Mouse (Mus musculus): ENCODE measurements around the gene Adam1a. TPM values are rescaled to one million over a fixed set of nuclear protein-coding genes. Genes with fewer than 3 reads are reported as not detected.

The Adam1a gene
- total and polyA plus RNA-seq, 2 experiments from 2014 or later: 2.4 to 17.0 TPM

- no peaks in the 10 kb centered on the region for H3K4me1 ChIP-seq (ENCODE audit: insufficient read depth, low read length)
- no peak overlapping the region for H3K4me3 ChIP-seq (ENCODE audit: low read depth, low read length)
- no peak overlapping the region for H3K27ac ChIP-seq (ENCODE audit: low read depth, low read length)
- no peak for ATAC-seq (ENCODE audit: low FRiP score)
- no peak for DNase-seq (ENCODE audit: low spot score)
- no peaks in the 10 kb centered on the region for H3K27me3 ChIP-seq (ENCODE audit: insufficient read depth, low read length)
- H3K9me3 ChIP-seq (ENCODE audit: low read length): no peaks in the 10 kb centered on the region
- no peaks in the 10 kb centered on the region for H3K36me3 ChIP-seq (ENCODE audit: insufficient read depth, low read length)
- no peak for TF ChIP-seq CTCF (IDR thresholded peaks at IDR 0.05)
- no peak overlapping the region for H3K9ac ChIP-seq (replicated peaks; ENCODE audit: low read length, poor library complexity, severe bottlenecking)
- H3K4me2 ChIP-seq (ENCODE audit: low read depth, low read length, poor library complexity, severe bottlenecking): no peak overlapping the region
- 80% methylated on average over 8 of the region's 8 CpGs for WGBS
Observed at GRCm38 (mm10) chr5:121493305-121493704, 52.0 kb downstream of the Adam1a start.

- no peak for DNase-seq (ENCODE audit: low spot score)
- H3K4me1 ChIP-seq (ENCODE audit: insufficient read depth, low read length): no peaks in the 10 kb centered on the region
- H3K9me3 ChIP-seq (ENCODE audit: low read length): no peaks in the 10 kb centered on the region
- no peak overlapping the region for H3K27ac ChIP-seq (ENCODE audit: low read depth, low read length)
- no peak for TF ChIP-seq CTCF (IDR thresholded peaks at IDR 0.05)
- WGBS: 83% methylated on average over 5 of the region's 5 CpGs
- no peak overlapping the region for H3K4me3 ChIP-seq (ENCODE audit: low read depth, low read length)
- no peak overlapping the region for H3K4me2 ChIP-seq (ENCODE audit: low read depth, low read length, poor library complexity, severe bottlenecking)
- no peak for ATAC-seq (ENCODE audit: low FRiP score)
- no peaks in the 10 kb centered on the region for H3K36me3 ChIP-seq (ENCODE audit: insufficient read depth, low read length)
- no peaks in the 10 kb centered on the region for H3K27me3 ChIP-seq (ENCODE audit: insufficient read depth, low read length)
- no peak overlapping the region for H3K9ac ChIP-seq (replicated peaks; ENCODE audit: low read length, poor library complexity, severe bottlenecking)
Observed at GRCm38 (mm10) chr5:121484801-121485200, 60.5 kb downstream of the Adam1a start.

DNA sequence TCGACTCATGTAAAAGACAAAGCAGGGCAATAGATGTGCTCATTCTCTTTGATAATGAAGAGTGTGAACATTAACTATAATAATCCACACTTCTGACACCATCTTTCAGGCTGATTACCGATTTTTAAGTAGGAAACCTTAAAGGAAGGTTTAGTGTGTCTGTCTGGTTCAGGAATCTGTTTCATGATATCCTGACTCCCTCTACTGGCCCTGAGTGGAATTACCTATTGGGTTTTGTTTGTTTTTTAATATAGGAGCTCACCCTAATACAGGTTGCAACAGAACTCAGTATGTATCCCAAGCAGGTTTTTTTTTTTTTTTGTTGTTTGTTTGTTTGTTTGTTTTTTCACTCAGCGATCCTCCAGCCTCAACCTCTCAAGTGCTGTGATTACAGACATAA is 67.6 kb downstream of the Adam1a start:
- H3K4me2 ChIP-seq (ENCODE audit: low read depth, low read length, poor library complexity, severe bottlenecking): no peak overlapping the region
- no peak overlapping the region for H3K4me3 ChIP-seq (ENCODE audit: low read depth, low read length)
- peak; percentile 86 for DNase-seq (ENCODE audit: low spot score)
- H3K27me3 ChIP-seq (ENCODE audit: insufficient read depth, low read length): no peaks in the 10 kb centered on the region
- 33% methylated on average over 3 of the region's 3 CpGs for WGBS
- H3K9me3 ChIP-seq (ENCODE audit: low read length): no peaks in the 10 kb centered on the region
- no peaks in the 10 kb centered on the region for H3K4me1 ChIP-seq (ENCODE audit: insufficient read depth, low read length)
- H3K9ac ChIP-seq (replicated peaks; ENCODE audit: low read length, poor library complexity, severe bottlenecking): no peak overlapping the region
- ATAC-seq (ENCODE audit: low FRiP score): no peak
- no peak overlapping the region for H3K27ac ChIP-seq (ENCODE audit: low read depth, low read length)
- no peaks in the 10 kb centered on the region for H3K36me3 ChIP-seq (ENCODE audit: insufficient read depth, low read length)
- peak; percentile 85 for TF ChIP-seq CTCF (IDR thresholded peaks at IDR 0.05)

DNA sequence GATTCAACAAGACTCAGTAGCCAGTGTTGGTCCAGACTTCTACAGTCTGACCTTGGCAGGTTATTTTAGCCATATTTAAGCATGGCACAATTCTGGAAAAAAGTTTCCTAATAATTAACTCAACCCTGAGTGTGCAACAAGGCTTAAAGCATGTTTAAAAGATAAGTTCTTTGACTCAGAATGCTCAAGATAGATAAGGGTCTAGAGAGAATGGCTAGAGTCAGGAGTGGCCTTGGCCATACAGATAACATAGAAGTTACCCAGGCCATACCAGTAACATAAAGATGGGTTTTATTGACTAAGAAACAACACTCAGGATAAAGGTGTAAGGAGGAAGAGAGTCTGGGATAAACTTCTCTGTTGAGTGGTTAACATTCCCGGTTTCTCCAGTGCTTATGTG is 69.2 kb downstream of the Adam1a start:
- DNase-seq (ENCODE audit: low spot score): no peak
- ATAC-seq (ENCODE audit: low FRiP score): no peak
- H3K27ac ChIP-seq (ENCODE audit: low read depth, low read length): no peak overlapping the region
- no peaks in the 10 kb centered on the region for H3K9me3 ChIP-seq (ENCODE audit: low read length)
- TF ChIP-seq CTCF (IDR thresholded peaks at IDR 0.05): no peak
- H3K4me2 ChIP-seq (ENCODE audit: low read depth, low read length, poor library complexity, severe bottlenecking): no peak overlapping the region
- H3K36me3 ChIP-seq (ENCODE audit: insufficient read depth, low read length): no peaks in the 10 kb centered on the region
- H3K27me3 ChIP-seq (ENCODE audit: insufficient read depth, low read length): no peaks in the 10 kb centered on the region
- no peak overlapping the region for H3K4me3 ChIP-seq (ENCODE audit: low read depth, low read length)
- WGBS: 89% methylated on average over 1 of the region's 1 CpGs
- H3K9ac ChIP-seq (replicated peaks; ENCODE audit: low read length, poor library complexity, severe bottlenecking): no peak overlapping the region
- H3K4me1 ChIP-seq (ENCODE audit: insufficient read depth, low read length): no peaks in the 10 kb centered on the region

DNA sequence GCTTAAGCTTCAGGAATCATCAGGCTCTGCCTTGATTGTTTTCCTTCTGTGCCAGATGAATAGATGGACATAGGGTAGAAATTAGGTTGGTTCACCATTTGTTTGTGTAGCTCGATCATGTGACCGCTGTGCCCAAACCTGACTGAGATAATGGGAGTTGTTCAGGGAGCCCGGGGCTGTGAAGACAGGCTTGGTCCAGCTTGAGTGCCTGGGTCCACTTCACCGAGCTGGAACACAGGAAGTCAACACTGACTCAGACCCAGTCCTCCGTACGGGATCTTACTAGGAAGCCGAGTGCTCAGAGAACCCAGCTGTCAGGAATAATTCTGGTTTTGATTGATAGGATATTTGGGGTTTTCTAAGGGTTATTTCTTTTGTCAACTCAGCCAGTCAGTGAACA is 70.7 kb downstream of the Adam1a start:
- Histone ChIP-seq H3K36me3 (ENCODE audit: insufficient read depth, low read length) (no peaks in the 10 kb centered on the region), H3K4me1 (ENCODE audit: insufficient read depth, low read length) (no peaks in the 10 kb centered on the region), H3K9ac (replicated peaks; ENCODE audit: low read length, poor library complexity, severe bottlenecking) (no peak overlapping the region), H3K9me3 (ENCODE audit: low read length) (no peaks in the 10 kb centered on the region), H3K4me2 (ENCODE audit: low read depth, low read length, poor library complexity, severe bottlenecking) (no peak overlapping the region), H3K27me3 (ENCODE audit: insufficient read depth, low read length) (no peaks in the 10 kb centered on the region), H3K27ac (ENCODE audit: low read depth, low read length) (no peak overlapping the region), H3K4me3 (ENCODE audit: low read depth, low read length) (no peak overlapping the region)
- 71% methylated on average over 7 of the region's 7 CpGs for WGBS
- no peak for ATAC-seq (ENCODE audit: low FRiP score)
- no peak for TF ChIP-seq CTCF (IDR thresholded peaks at IDR 0.05)
- no peak for DNase-seq (ENCODE audit: low spot score)

DNA sequence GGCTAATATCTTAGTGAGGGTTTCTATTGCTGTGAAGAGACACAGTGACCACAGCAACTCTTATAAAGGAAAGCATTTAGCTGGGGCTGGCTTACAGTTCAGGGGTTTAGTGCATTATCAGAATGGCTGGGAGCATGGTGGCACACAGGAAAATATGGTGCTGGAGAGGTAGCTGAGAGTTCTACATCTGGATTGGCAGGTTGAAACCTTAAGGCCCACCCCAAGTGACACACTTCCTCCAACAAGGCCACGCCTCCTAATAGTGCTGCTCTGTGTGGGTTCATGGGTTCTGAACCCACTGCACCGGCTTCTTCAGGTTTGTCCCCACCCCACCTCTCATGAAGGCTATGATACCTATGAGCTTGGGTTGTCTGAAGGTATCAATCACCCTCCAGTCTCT is 72.9 kb downstream of the Adam1a start:
- Histone ChIP-seq H3K27me3 (ENCODE audit: insufficient read depth, low read length) (no peaks in the 10 kb centered on the region), H3K36me3 (ENCODE audit: insufficient read depth, low read length) (no peaks in the 10 kb centered on the region), H3K27ac (ENCODE audit: low read depth, low read length) (no peak overlapping the region), H3K4me3 (ENCODE audit: low read depth, low read length) (no peak overlapping the region), H3K9ac (replicated peaks; ENCODE audit: low read length, poor library complexity, severe bottlenecking) (no peak overlapping the region), H3K4me1 (ENCODE audit: insufficient read depth, low read length) (no peaks in the 10 kb centered on the region), H3K4me2 (ENCODE audit: low read depth, low read length, poor library complexity, severe bottlenecking) (no peak overlapping the region), H3K9me3 (ENCODE audit: low read length) (no peaks in the 10 kb centered on the region)
- 82% methylated on average over 2 of the region's 2 CpGs for WGBS
- DNase-seq (ENCODE audit: low spot score) (no peak), ATAC-seq (ENCODE audit: low FRiP score) (no peak)
- no peak for TF ChIP-seq CTCF (IDR thresholded peaks at IDR 0.05)

Data from midbrain, postnatal 0 days (tissue).